Mouse (Mus musculus): ENCODE measurements around the gene Vash1. TPM values are rescaled to one million over a fixed set of nuclear protein-coding genes. Genes with fewer than 3 reads are reported as not detected.

Gene Vash1
- polyA plus RNA-seq (2015; fragmentation: Nextera tagmentation; extraction: Ambion mirVana): 9.3 and 9.8 TPM in 2 replicates

DNA sequence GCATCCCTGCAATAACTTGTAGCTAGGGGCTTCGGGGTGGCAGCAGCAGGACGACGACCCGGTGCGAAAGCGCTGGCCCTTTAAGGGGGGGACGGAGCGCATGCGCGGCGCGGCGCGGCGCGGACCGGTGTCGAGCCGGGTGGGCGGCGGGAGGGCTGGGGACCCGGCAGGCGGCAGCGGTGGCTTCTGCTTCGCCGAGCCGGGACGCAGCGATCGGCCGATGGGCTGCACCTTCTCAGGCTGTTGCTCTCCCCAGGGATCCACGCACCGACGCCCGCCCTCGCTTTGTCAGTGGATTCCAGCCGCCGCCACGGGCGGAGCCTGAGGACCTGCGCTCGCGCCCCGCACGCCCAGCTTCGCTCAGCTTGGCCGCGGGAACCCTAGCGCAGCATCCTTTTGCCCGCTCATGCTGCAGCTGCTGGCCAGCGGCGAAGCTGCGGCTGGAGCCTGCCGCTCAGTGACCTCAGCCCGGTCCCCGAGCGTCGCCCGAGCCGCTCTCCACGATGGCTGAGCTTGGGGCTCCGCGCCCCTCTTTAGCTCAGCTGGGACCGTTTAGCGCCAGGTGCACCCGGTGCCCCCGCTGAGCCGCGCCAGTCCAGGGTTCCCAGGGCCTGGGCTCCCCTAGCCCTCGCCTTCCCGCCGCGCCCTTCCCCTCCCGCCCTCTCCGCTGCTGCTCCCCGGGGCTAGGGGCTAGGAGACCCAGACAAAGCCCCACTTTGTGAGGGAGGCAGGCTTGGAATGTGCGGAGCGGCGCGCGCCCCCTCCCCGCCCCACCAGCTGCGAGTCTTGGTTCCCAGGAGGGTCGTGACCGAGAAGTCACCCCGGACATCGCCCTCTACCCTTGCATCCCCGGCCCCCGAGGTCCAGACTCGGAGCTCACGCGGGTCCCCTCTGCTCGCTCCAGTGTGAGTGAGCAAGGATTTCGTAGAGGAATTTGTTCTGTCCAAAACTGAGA is at the start of gene Vash1:
TSS of gene Vash1 (plus strand) at position 110 of the 955 bp plus-strand sequence.
- under 1% methylated on average over 75 of the region's 94 CpGs for WGBS
- Histone ChIP-seq H3K9ac (peak within 1 kb of the TSS; percentile 93), H3K36me3 (peaks cover 3% of the 10 kb centered on the region; the same call in 1 of the 2 replicates), H3K27ac (replicated peaks) (peak within 1 kb of the TSS; percentile 83), H3K4me2 (peak within 1 kb of the TSS; percentile 99), H3K4me1 (peaks cover 37% of the 10 kb centered on the region), H3K9me3 (no peaks in the 10 kb centered on the region), H3K27me3 (replicated peaks) (0 out of 2 replicates have a peak, but pooled peaks cover 4% of the 10 kb centered on the region), H3K4me3 (peak within 1 kb of the TSS; percentile 91)
- ATAC-seq (ENCODE audit: extremely low read depth, insufficient number of reproducible peaks, low FRiP score, low TSS enrichment): peak; percentile 29; the same call in 1 of the 2 replicates

DNA sequence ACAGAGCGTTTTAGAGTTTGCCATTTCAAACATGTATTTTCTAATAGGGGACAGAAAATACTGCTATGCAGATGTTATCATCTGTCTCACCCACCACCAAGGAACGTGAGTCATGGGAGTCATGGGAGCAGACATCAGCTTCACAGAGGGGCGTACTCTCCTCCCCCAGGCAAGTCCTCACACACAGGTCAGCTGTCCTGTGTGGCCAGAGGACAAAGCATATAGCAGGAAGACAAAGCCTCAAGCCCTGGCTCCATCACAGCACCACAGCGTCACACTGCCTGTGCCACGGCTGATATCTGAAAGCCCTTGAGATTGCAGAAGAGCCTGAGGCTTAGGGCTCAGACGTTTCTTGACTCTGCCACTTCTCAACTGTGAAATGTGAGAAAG is 49.7 kb upstream of the Vash1 start:
- peaks cover 23% of the 10 kb centered on the region for H3K27me3 ChIP-seq (replicated peaks)
- H3K4me1 ChIP-seq: peaks cover 19% of the 10 kb centered on the region
- H3K9ac ChIP-seq: no peak overlapping the region
- H3K9me3 ChIP-seq: no peaks in the 10 kb centered on the region
- 21% methylated on average over 6 of the region's 6 CpGs for WGBS
- H3K4me2 ChIP-seq: peak overlapping the region; percentile 24; the same call in 1 of the 2 replicates
- H3K27ac ChIP-seq (replicated peaks): peak overlapping the region; percentile 50; the same call in 1 of the 2 replicates
- no peak for ATAC-seq (ENCODE audit: extremely low read depth, insufficient number of reproducible peaks, low FRiP score, low TSS enrichment)
- no peaks in the 10 kb centered on the region for H3K36me3 ChIP-seq
- H3K4me3 ChIP-seq: no peak overlapping the region

DNA sequence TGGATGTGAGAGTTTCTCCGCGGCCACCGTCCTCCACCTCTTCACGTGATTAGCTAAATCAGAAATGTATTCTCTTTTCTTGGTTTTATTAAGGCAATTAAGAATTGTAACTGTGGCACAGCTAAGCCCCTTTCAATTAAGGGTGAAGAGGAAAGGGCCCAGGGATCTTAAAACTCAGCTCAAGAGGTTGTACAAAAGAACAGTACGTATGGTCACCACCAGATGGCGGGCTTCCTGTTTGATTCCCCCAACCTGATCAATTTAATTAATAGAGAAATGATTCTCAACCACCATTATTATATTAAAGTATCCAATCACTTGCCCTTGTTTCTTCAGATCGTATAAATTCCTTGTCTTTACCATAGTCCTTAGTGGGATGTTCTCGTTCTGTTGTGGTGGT is 36.7 kb upstream of the Vash1 start:
- H3K4me2 ChIP-seq: no peak overlapping the region
- H3K4me1 ChIP-seq: peaks cover 15% of the 10 kb centered on the region
- 33% methylated on average over 8 of the region's 8 CpGs for WGBS
- H3K9ac ChIP-seq: no peak overlapping the region
- no peak overlapping the region for H3K27ac ChIP-seq (replicated peaks)
- no peaks in the 10 kb centered on the region for H3K9me3 ChIP-seq
- no peaks in the 10 kb centered on the region for H3K27me3 ChIP-seq (replicated peaks)
- H3K4me3 ChIP-seq: no peak overlapping the region
- H3K36me3 ChIP-seq: no peaks in the 10 kb centered on the region
- no peak for ATAC-seq (ENCODE audit: extremely low read depth, insufficient number of reproducible peaks, low FRiP score, low TSS enrichment)

DNA sequence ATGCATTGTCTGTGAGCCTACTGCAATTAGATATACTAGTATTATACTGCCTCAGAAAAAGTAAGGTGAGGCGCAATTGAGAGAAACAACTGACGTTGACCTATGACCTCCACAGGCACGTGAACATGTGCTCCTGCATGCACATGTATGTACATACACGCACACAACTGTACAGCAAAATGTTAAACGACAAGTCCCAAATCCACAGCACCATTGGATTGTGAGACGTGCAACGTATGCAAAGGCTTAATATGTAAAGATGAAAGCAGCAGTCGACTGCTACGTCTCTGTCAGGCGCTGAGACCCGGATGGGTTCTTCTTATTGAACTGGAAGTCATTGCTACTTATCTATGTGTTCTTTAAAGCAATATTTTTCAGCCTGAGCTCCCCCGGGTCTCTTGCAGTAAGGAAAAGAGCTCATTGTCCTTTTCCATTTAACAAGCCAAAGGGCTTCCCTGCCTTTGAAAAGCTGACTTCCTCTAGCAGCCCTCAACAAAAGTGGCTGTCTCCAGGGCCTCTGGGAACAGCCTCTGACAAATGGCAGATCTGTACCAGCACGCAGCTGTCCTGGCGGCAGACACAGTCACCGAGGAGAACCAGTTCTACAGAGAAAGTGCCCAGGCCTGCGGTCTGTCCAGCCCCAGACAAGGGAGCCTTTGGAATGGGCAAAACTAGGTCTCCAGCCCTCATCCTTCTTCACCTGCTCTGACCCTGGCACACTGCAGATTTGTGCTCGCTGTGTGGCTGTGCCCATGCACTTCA is 33.8 kb upstream of the Vash1 start:
- no peak for ATAC-seq (ENCODE audit: extremely low read depth, insufficient number of reproducible peaks, low FRiP score, low TSS enrichment)
- Histone ChIP-seq H3K4me1 (peaks cover 30% of the 10 kb centered on the region), H3K9ac (no peak overlapping the region), H3K27ac (replicated peaks) (peak overlapping the region; percentile 68), H3K9me3 (no peaks in the 10 kb centered on the region), H3K36me3 (no peaks in the 10 kb centered on the region), H3K27me3 (replicated peaks) (no peaks in the 10 kb centered on the region), H3K4me3 (no peak overlapping the region), H3K4me2 (no peak overlapping the region)
- WGBS: 61% methylated on average over 17 of the region's 17 CpGs

DNA sequence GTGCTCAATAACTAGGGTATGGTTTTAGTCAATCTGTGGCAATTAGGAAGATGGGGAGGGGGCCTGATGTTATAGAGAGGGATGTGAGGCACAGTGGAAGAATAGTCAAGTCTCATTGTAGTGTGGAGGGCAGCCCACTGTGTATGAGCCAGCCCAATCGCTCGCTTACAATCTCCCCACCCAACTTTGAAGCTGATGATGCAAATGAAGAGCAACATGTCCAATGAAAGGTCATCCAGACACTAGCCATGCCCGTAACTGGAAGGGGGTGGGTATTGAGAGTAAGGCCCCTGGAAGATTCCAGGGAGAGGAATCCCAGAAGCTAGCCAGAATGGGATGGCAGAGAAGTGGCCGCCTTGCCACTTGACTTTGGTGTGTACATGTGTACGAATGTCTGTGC is 33.0 kb upstream of the Vash1 start:
- Histone ChIP-seq H3K4me3 (no peak overlapping the region), H3K27ac (replicated peaks) (no peak overlapping the region), H3K4me2 (no peak overlapping the region), H3K27me3 (replicated peaks) (no peaks in the 10 kb centered on the region), H3K4me1 (peaks cover 30% of the 10 kb centered on the region), H3K9me3 (no peaks in the 10 kb centered on the region), H3K36me3 (no peaks in the 10 kb centered on the region), H3K9ac (no peak overlapping the region)
- WGBS: 86% methylated on average over 5 of the region's 5 CpGs
- ATAC-seq (ENCODE audit: extremely low read depth, insufficient number of reproducible peaks, low FRiP score, low TSS enrichment): no peak

DNA sequence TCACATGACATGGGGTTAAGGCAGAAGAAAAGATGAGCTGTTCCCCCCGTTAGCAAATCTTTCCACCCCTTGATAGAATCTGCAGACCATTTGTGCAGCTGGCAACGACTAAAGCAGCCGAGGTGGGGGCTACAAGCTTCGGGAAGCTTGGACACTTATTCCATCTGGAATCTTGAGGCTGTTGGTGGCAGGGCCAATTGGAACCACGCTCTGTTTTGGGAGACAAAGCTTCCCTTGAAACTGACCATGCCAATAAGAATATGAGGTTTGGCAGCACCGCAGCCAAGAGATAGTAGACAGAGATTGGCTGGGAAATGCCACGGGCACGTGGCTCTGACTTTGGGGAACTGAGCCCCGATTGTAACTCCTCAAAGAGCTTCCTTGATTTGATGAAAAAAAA is 31.7 kb upstream of the Vash1 start:
- H3K4me2 ChIP-seq: no peak overlapping the region
- WGBS: 68% methylated on average over 9 of the region's 9 CpGs
- H3K9ac ChIP-seq: no peak overlapping the region
- H3K4me1 ChIP-seq: peaks cover 32% of the 10 kb centered on the region
- H3K36me3 ChIP-seq: no peaks in the 10 kb centered on the region
- H3K27me3 ChIP-seq (replicated peaks): no peaks in the 10 kb centered on the region
- ATAC-seq (ENCODE audit: extremely low read depth, insufficient number of reproducible peaks, low FRiP score, low TSS enrichment): no peak
- no peaks in the 10 kb centered on the region for H3K9me3 ChIP-seq
- peak overlapping the region; percentile 55; the same call in 1 of the 2 replicates for H3K27ac ChIP-seq (replicated peaks)
- no peak overlapping the region for H3K4me3 ChIP-seq

DNA sequence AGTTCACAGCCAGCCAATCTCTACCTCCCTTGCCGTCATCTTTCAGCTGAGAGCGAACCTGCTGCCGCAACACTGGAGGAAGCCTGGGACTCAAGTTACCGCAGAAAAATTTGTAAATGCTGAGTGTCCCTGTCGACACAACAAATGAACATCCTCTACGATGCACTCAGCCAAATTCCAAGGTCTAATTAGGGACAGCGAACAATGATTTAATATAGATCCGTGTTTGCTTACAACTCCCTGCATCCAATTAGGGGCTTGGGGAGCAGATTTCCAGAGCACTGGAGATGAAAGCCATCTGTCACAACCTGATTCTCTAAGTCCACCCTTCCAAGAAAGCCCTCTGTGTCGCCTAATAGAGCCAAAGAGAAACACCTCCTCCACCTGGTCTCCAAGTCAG is 31.2 kb upstream of the Vash1 start:
- peaks cover 36% of the 10 kb centered on the region for H3K4me1 ChIP-seq
- H3K4me2 ChIP-seq: no peak overlapping the region
- no peak overlapping the region; the same call in 1 of the 2 replicates for H3K9ac ChIP-seq
- peak overlapping the region; percentile 55 for H3K27ac ChIP-seq (replicated peaks)
- H3K4me3 ChIP-seq: no peak overlapping the region
- H3K9me3 ChIP-seq: no peaks in the 10 kb centered on the region
- WGBS: 57% methylated on average over 9 of the region's 9 CpGs
- H3K36me3 ChIP-seq: no peaks in the 10 kb centered on the region
- H3K27me3 ChIP-seq (replicated peaks): no peaks in the 10 kb centered on the region
- no peak for ATAC-seq (ENCODE audit: extremely low read depth, insufficient number of reproducible peaks, low FRiP score, low TSS enrichment)

DNA sequence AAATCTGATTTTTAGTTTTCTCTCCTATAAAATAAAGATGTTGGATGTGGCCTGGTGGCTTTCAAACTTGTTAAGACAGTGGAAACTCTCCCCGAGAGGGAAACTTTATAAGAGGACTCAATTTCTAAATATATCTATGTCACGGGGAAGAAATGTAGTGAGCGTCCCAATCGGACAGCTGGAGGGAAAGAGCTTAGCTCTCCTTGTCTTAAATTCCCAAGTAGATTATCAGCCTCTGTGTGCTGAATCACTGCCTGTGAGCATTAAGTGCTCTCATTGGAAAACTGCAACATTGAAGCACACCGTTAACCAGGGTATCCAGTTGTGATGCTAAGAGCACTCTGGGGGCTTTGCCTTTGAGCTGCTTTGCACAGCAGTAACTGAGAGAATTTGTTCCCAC is 30.8 kb upstream of the Vash1 start:
- H3K27me3 ChIP-seq (replicated peaks): no peaks in the 10 kb centered on the region
- H3K9me3 ChIP-seq: no peaks in the 10 kb centered on the region
- H3K4me3 ChIP-seq: no peak overlapping the region
- peak overlapping the region; percentile 55 for H3K27ac ChIP-seq (replicated peaks)
- H3K9ac ChIP-seq: no peak overlapping the region; the same call in 1 of the 2 replicates
- H3K36me3 ChIP-seq: no peaks in the 10 kb centered on the region
- peaks cover 41% of the 10 kb centered on the region for H3K4me1 ChIP-seq
- no peak for ATAC-seq (ENCODE audit: extremely low read depth, insufficient number of reproducible peaks, low FRiP score, low TSS enrichment)
- H3K4me2 ChIP-seq: no peak overlapping the region
- 33% methylated on average over 5 of the region's 5 CpGs for WGBS

DNA sequence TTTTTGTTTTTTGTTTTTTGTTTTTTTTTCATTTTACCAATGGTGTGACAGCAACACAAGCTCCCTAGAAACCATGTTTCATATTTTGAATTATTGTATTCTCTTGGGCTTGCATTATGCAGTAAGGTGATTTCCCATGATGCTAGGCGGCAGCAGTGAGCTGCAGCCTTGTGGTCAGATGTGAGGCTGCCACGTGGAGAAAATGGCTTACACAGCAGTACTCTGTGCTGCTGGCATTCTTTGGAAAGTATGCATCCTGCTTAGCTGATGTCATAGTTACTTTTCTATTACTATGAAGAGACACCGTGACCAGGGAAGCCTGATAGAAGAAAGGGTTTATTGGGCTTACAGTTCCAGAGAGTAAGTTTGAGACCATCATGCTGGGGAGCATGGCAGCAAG is 30.0 kb upstream of the Vash1 start:
- H3K9me3 ChIP-seq: no peaks in the 10 kb centered on the region
- H3K4me2 ChIP-seq: no peak overlapping the region
- H3K27me3 ChIP-seq (replicated peaks): no peaks in the 10 kb centered on the region
- no peak overlapping the region for H3K4me3 ChIP-seq
- H3K4me1 ChIP-seq: peaks cover 43% of the 10 kb centered on the region
- H3K9ac ChIP-seq: no peak overlapping the region
- WGBS: 57% methylated on average over 3 of the region's 3 CpGs
- H3K36me3 ChIP-seq: no peaks in the 10 kb centered on the region
- ATAC-seq (ENCODE audit: extremely low read depth, insufficient number of reproducible peaks, low FRiP score, low TSS enrichment): no peak
- peak overlapping the region; percentile 55; the same call in 1 of the 2 replicates for H3K27ac ChIP-seq (replicated peaks)

DNA sequence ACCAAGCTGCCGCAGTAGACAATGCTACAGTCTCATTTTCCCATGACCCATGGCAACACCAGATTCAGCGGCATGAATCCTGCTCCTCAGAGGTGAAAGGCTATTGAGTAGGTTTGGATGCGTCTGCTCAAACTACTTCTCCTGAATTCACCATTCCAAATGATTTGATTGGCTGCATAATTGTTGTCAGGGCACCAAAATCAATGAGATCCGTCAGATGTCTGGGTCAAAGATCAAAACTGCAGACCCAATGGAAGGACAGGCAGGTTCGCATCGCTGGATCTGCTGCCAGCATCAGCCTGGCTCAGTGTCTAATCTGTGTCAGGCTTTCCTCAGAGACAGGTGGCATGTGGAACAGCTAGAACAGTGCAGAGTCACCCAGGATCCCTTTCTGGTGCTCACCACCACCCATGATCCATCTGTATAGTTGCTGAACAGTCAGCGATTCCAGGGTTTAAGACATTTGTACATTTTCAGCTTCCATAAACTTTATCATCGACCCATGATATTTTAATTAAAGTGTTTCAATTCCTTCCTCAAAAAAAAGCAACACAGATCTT is 27.1 kb upstream of the Vash1 start:
- Histone ChIP-seq H3K27me3 (replicated peaks) (no peaks in the 10 kb centered on the region), H3K4me1 (peaks cover 46% of the 10 kb centered on the region), H3K27ac (replicated peaks) (no peak overlapping the region), H3K4me2 (no peak overlapping the region), H3K36me3 (no peaks in the 10 kb centered on the region), H3K9me3 (no peaks in the 10 kb centered on the region), H3K9ac (no peak overlapping the region), H3K4me3 (no peak overlapping the region)
- WGBS: 84% methylated on average over 8 of the region's 8 CpGs
- no peak for ATAC-seq (ENCODE audit: extremely low read depth, insufficient number of reproducible peaks, low FRiP score, low TSS enrichment)

DNA sequence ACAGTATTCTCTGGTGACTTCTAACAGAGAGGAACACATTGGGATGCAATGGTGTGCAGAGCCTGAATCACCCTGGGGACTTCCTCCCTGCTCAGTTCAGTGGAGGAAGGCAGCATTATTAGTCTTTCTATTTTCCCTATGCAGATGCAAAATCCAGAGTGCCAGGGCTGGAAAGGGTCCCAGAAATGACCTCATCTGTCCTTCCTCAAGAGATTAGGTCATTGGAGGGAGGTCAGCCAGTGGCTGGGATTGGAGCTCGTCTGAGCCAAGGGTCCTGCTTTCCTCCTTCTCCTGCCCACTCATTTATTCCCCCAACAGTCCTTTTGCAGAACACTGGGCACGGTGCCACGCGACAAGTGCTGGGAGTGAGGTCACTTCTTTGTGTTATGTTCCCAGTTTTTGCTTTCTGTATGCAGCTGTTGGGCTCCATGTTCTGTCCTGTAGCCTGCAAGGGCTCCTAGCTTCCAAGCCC is 25.9 kb upstream of the Vash1 start:
- ATAC-seq (ENCODE audit: extremely low read depth, insufficient number of reproducible peaks, low FRiP score, low TSS enrichment): peak; percentile 56
- H3K4me2 ChIP-seq: peak overlapping the region; percentile 24
- no peak overlapping the region for H3K4me3 ChIP-seq
- H3K27ac ChIP-seq (replicated peaks): peak overlapping the region; percentile 94
- H3K9ac ChIP-seq: peak overlapping the region; percentile 63; the same call in 1 of the 2 replicates
- peaks cover 42% of the 10 kb centered on the region for H3K4me1 ChIP-seq
- H3K36me3 ChIP-seq: no peaks in the 10 kb centered on the region
- WGBS: 26% methylated on average over 4 of the region's 4 CpGs
- H3K27me3 ChIP-seq (replicated peaks): no peaks in the 10 kb centered on the region
- no peaks in the 10 kb centered on the region for H3K9me3 ChIP-seq

Measured in heart, embryonic 13.5 days (tissue).